Comparison of ENCODE assay signal across 8 mouse cellular contexts in the genomic region with DNA sequence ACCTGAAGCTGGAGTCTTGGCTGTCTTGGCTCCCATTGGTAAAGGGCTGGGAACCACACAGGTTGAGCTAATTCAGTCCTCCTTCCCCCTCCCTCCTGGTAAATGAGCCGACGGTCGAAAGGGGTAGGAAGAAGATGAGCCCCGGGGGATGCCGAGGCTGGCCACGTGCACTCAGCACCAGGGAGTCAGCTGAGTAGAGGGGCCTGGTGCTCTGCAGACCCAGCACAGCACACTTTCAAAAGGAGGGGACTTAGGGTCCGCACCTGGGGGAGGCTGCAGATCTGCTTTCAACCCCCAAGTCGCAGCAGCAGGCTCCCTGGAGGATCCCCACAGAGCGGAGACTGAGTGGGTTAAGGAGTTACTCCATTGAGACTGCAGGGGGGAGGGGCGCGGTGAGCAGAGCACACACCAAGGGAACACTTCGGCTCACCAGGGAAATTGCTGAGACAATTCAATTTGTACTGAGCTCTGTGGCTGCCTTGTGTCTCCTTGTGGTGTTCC. TPM values are rescaled to one million over a fixed set of nuclear protein-coding genes. Genes with fewer than 3 reads are reported as not detected.
A peak's percentile ranks its signal among the peaks of the same experiment; 100 is the strongest.
DNase-seq lines count a peak whose midpoint lies in the region; ATAC-seq and TF ChIP-seq lines count a peak whose summit lies in the region.

No protein-coding gene starts in this region.

- peak overlapping the region; percentile 95 for H3K4me2 ChIP-seq in hindbrain, embryonic 15.5 days
- peak overlapping the region; percentile 88 for H3K4me2 ChIP-seq in neural tube, embryonic 14.5 days (ENCODE audit: low read depth, low read length)

- H3K9ac ChIP-seq in hindbrain, embryonic 15.5 days, result no peak overlapping the region
- peak overlapping the region; percentile 21; the same call in 1 of the 2 replicates for H3K9ac ChIP-seq in neural tube, embryonic 14.5 days (replicated peaks; ENCODE audit: low read depth, low read length)

- no peaks in the 10 kb centered on the region for H3K36me3 ChIP-seq in hindbrain, embryonic 15.5 days
- no peaks in the 10 kb centered on the region for H3K36me3 ChIP-seq in neural tube, embryonic 14.5 days (ENCODE audit: control insufficient read depth, insufficient read depth, low read length)

- H3K27me3 ChIP-seq in hindbrain, embryonic 15.5 days, result no peaks in the 10 kb centered on the region
- no peaks in the 10 kb centered on the region for H3K27me3 ChIP-seq in neural tube, embryonic 14.5 days (ENCODE audit: control insufficient read depth, insufficient read depth, low read length)

- no peaks in the 10 kb centered on the region for H3K9me3 ChIP-seq in hindbrain, embryonic 15.5 days
- H3K9me3 ChIP-seq in neural tube, embryonic 14.5 days (ENCODE audit: control insufficient read depth, low read length), result no peaks in the 10 kb centered on the region

- no peak for ATAC-seq in hindbrain, embryonic 15.5 days (ENCODE audit: low FRiP score, low read depth)
- ATAC-seq in neural tube, embryonic 14.5 days (ENCODE audit: low read depth), result peak; percentile 5; the same call in 1 of the 2 replicates

- TF ChIP-seq CTCF in left cerebral cortex, adult 2 months (IDR thresholded peaks at IDR 0.05), result peak; percentile 8

- H3K4me3 ChIP-seq in left cerebral cortex, adult 2 months, result no peak overlapping the region
- H3K4me3 ChIP-seq in hindbrain, embryonic 15.5 days, result peak overlapping the region; percentile 71
- H3K4me3 ChIP-seq in neural tube, embryonic 14.5 days (ENCODE audit: low read depth, low read length), result peak overlapping the region; percentile 88; the same call in 1 of the 2 replicates

- H3K4me1 ChIP-seq in hindbrain, embryonic 15.5 days (replicated peaks), result peaks cover 51% of the 10 kb centered on the region
- H3K4me1 ChIP-seq in neural tube, embryonic 14.5 days (ENCODE audit: control insufficient read depth, insufficient read depth, low read length), result peaks cover 41% of the 10 kb centered on the region

- intact Hi-C loops in left cerebral cortex, adult 2 months (cut with DNase I), result loop anchor here (5.0 kb wide), 1 partner anchor 70 kb away; no protein-coding TSS in a partner anchor
- intact Hi-C loops in left cerebral cortex, postnatal 25 days (cut with DNase I), result no loop called here

- WGBS in hindbrain, embryonic 15.5 days, result 2% methylated on average over 12 of the region's 12 CpGs
- 3% methylated on average over 12 of the region's 12 CpGs for WGBS in neural tube, embryonic 14.5 days

- H3K27ac ChIP-seq in left cerebral cortex, adult 2 months, result no peak overlapping the region
- peak overlapping the region; percentile 95 for H3K27ac ChIP-seq in hindbrain, embryonic 15.5 days (replicated peaks)
- H3K27ac ChIP-seq in neural tube, embryonic 14.5 days (ENCODE audit: low read depth, low read length), result peak overlapping the region; percentile 97

- DNase-seq in left cerebral cortex, adult 2 months (ENCODE audit: extremely low spot score in 1 of 2, low spot score in 2 of 2), result peak in 1 of 2 experiments; percentile 35
- DNase-seq in left cerebral cortex, adult 18-20 months (ENCODE audit: low spot score in 2 of 2), result no peak
- DNase-seq in embryo, embryonic 10.5 days (ENCODE audit: low spot score), result peak; percentile 67
- no peak for DNase-seq in left cerebral cortex, postnatal 25 days (ENCODE audit: low spot score in 2 of 2)
- no peak for DNase-seq in urinary bladder, postnatal 14 days (ENCODE audit: low spot score)
- no peak for DNase-seq in adipocyte (ENCODE audit: low spot score)

RNA-seq across cellular contexts. Expression of gene Ccdc85c, which starts 2.2 kb away (rescaled TPM):
- total RNA-seq in left cerebral cortex, adult 2 months (2021), result 10 to 100 TPM; 73.7 to 79.3 TPM
- 10 to 100 TPM; 75.6 to 77.6 TPM for total RNA-seq in left cerebral cortex, adult 18-20 months (2021)
- polyA plus RNA-seq in hindbrain, embryonic 15.5 days (2015; fragmentation: Nextera tagmentation; extraction: Ambion mirVana), result 13.7 and 14.7 TPM in 2 replicates
- polyA plus RNA-seq in neural tube, embryonic 14.5 days (2014; fragmentation: Nextera tagmentation; extraction: Ambion mirVana), result 15.3 and 17.3 TPM in 2 replicates
- 10 to 100 TPM; 74.7 to 76.9 TPM for total RNA-seq in left cerebral cortex, postnatal 25 days (2021)

RNA-seq across cellular contexts. Expression of gene Hhipl1, which starts 28.7 kb away (rescaled TPM):
- total RNA-seq in left cerebral cortex, adult 2 months (2021), result 1 to 10 TPM; 7.1 to 7.4 TPM
- 1 to 10 TPM; 7.9 to 9.0 TPM for total RNA-seq in left cerebral cortex, adult 18-20 months (2021)
- polyA plus RNA-seq in hindbrain, embryonic 15.5 days (2015; fragmentation: Nextera tagmentation; extraction: Ambion mirVana), result 2.7 and 2.9 TPM in 2 replicates
- polyA plus RNA-seq in neural tube, embryonic 14.5 days (2014; fragmentation: Nextera tagmentation; extraction: Ambion mirVana), result 2.0 and 2.3 TPM in 2 replicates
- 1 to 10 TPM; 6.9 to 7.1 TPM for total RNA-seq in left cerebral cortex, postnatal 25 days (2021)

RNA-seq across cellular contexts. Expression of gene Cyp46a1, which starts 56.8 kb away (rescaled TPM):
- 100 to 1,000 TPM; 270 to 290 TPM for total RNA-seq in left cerebral cortex, adult 2 months (2021)
- 100 to 1,000 TPM; 259 to 273 TPM for total RNA-seq in left cerebral cortex, adult 18-20 months (2021)
- polyA plus RNA-seq in hindbrain, embryonic 15.5 days (2015; fragmentation: Nextera tagmentation; extraction: Ambion mirVana), result 30.8 and 32.2 TPM in 2 replicates
- 19.6 and 25.4 TPM in 2 replicates for polyA plus RNA-seq in neural tube, embryonic 14.5 days (2014; fragmentation: Nextera tagmentation; extraction: Ambion mirVana)
- total RNA-seq in left cerebral cortex, postnatal 25 days (2021), result 100 to 1,000 TPM; 295 to 302 TPM
